Mouse (Mus musculus) thymus, adult 2 months (tissue): ENCODE data around the gene Terb1.

Experiments used
- CTCF ChIP-seq: fragments of 200-500 bp; IDR thresholded peaks from 2 replicates; pipeline ENCODE4 v1.5.1; 2012; ENCODE audit warnings: mild to moderate bottlenecking, control low read depth, low read length, moderate library complexity, borderline replicate concordance; ENCODE audit not compliant: control insufficient read depth, poor library complexity, insufficient read depth; ENCODE audit errors: extremely low read depth
- POLR2A ChIP-seq: fragments of 200-500 bp; IDR thresholded peaks from 2 replicates; pipeline ENCODE4 v1.6.1; 2012; ENCODE audit warnings: mild to moderate bottlenecking, low read length, control low read depth, moderate library complexity; ENCODE audit not compliant: control insufficient read depth, poor library complexity, insufficient read depth; ENCODE audit errors: extremely low read depth

DNA sequence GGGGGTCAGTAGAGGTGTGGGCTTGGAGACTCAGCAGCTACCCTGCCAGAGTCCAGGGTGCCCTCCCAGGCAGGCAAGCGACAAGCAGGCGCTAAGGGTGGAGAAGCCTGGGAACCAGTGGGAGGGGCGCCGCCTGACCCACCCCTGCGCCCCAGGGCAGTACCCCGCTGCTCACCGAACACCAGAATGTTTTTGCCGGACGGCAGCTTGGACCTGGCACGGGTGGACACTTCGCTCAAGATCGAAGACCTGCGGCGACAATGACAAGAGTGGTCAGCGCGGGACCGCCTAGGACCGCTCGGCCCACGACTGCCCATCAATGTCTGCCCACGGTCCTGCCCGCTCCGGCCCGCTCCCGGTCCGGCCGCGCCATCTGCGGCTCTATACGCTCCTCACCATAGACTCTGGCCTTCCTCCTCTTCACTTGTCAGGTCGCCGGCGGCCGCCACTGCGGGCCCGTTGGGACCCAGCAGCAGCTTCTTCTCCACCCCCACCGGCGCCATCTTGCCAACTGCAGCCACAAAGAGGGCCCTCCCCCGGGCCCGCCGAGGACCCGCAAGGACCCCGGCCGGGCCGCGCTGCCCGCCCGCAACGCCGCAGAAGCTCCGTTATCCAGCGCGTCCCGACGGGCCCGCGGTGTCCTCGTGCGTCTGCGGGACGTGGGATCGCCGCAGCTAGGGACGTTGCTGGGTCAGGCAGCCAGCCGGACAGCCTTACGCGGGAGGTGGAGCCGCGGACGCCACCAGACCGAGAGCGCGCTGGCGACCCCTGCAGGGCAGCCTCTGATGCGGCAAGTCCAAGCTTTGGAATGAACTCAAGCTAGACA is 67.2 kb downstream of the Terb1 start, which contains the start of gene Dync1li2:
- TF ChIP-seq POLR2A (peak; percentile 57), CTCF (peak; percentile 88)
